Mouse (Mus musculus) liver, adult (tissue): Measurements from ENCODE around the gene Slc1a2.

Source experiments
- GATA4 ChIP-seq: IDR thresholded peaks from 2 replicates; pipeline ENCODE4 v1.6.1; 2014; ENCODE audit warnings: mild to moderate bottlenecking, low read length; ENCODE audit not compliant: insufficient replicate concordance

The Slc1a2 gene

DNA sequence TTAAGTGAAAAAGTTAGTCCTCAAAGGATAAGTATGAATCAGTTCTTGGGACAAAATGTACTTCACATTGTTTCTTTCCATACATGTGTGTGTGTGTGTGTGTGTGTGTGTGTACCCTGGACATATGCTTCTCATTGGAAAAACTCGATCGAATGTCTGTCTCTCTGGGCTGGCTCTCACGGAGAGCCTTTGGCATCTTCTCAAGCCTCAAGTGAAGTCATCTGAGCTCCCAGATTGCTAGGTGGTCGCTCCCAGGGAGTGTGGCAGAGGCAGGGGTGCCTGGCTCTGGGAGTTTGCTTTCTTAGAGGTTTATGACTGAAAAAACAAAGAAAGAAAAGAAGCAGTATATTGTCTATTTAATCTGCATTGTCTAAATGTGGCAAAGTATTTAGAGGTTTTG, 36.3 kb downstream of the Slc1a2 start:
- TF ChIP-seq GATA4 = no peak

DNA sequence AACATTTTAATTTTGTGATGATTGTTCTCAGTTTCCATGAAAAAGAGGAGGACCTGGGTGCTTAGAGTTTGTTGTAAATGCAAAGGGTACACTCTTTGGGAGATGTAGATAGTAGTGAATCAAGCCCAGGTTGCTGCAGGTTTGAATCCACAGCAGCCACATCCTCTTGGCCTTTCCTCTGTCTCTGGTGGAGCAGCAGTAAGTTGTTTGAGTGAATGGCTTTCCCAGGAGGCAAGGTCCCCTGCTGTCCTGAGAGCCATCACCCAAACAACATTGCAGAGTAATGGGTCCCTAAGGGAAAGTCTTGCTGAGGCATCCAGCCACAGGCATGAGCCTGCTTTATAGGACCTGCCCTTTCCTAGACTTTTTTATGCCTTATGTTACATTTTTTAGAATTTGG, 37.1 kb downstream of the Slc1a2 start:
- TF ChIP-seq GATA4 = no peak

DNA sequence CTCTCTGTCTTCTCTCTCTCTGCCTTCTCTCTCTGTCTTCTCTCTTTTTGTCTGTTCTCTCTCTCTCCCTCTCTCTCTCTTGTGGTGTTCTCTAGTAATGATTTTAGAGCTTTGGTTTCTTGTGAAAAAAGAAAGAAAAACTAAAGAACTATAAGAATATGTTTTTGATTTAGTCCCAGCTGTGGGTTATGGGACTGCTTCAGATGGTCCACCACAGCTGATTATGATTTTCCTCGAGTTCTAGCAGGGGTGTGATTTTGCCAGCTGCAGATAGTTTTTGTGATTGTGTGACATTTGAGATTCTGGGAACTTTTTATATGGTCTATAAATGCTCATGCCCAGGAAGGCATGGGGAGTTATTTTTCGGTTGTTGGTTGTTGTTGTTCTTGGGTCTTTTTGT, 39.3 kb downstream of the Slc1a2 start:
- TF ChIP-seq GATA4 = no peak

DNA sequence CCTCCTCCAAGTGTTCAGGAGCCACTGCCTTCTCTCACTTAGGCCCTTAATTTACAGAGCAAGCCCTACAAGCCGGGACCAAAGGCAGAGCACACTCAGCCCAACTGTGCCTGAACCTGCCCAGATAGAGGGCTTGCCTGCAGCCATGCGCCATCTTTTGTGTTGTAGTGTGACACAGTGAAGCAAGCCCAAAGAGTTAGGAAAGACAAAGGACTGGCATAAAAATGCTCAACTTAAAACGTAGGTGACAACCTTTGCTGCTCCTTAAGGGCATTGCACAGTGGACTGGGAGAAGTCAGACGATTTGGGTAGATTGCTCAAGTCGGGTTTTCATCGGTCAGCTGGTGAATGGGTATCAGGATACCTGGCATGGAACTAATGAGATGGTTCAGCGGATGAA, 41.5 kb downstream of the Slc1a2 start:
- TF ChIP-seq GATA4 = no peak

DNA sequence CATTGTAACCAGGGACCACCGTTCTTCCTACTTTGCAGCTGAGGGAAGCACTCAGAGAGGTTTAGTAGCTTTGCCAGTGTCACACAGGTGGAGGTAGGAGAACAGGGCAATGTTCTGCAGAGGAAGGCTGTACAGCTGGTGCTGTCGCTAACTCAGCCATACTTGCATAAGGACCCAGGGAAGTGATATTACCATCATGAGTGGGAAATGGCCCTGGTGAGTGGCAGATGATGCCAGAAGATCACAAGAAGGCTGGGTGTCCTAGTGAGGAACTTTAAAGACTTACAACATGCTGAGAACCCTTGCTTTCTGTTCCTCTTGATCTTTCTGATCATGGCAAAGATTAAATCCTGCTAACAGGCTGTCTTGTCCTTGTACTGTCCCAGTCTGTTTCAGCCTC, 42.2 kb downstream of the Slc1a2 start:
- no peak for TF ChIP-seq GATA4

DNA sequence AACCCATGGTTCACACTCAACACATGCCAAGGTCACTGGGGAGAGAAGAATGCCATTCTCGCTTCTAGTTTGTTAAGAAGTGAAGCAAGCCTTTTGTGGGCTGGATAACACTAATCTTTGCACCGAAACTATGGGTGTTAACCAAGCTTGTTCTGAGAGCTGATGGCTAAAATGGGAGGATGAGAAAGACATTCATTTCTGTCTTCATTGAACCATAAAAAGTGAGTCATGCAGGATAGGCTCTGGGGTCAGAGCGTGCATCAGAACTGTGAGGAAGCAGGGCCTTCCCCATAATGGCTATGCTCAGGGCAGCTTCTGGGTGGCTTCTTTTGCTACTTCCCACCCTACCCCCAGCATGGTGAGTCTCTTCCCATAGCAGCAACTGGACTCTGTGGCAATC, 42.9 kb downstream of the Slc1a2 start:
- TF ChIP-seq GATA4 = no peak

DNA sequence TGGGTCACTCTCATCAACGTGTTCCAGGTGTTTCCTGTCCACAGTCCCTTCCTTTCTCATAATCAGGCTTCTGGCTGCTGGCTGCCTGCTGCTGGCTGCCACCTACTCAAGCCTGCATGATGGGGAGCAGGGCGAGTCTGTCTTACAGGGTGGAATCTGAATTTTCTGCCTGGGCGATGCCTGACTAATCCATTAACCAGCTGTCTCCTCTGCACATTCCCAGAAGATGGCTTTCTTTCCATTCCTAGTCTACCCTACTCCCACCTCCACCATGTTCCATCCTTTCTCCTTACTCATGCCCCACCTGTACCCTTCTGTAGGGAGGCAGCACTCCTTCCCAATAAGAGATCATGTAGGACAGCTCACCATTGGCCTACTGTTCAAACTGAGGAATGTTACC, 45.1 kb downstream of the Slc1a2 start:
- no peak for TF ChIP-seq GATA4

DNA sequence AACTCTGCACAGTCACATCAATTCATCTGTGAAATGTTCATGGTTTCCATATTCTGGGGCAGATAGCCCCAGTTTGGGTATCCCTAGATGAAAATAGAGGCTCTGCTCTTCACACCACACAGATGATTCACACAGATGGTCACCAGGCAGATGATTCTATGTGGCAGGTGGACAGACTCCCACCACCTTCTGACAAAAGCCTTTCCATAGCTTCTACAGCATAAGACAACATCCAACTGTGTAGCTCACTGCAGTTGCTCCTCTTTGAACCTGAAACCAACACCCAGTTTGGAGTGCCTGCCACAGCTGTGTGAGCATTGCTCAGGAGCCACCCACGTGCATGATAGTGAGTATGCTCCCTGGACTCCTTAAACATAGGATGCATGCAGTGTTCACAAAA, 46.3 kb downstream of the Slc1a2 start:
- TF ChIP-seq GATA4 = no peak

DNA sequence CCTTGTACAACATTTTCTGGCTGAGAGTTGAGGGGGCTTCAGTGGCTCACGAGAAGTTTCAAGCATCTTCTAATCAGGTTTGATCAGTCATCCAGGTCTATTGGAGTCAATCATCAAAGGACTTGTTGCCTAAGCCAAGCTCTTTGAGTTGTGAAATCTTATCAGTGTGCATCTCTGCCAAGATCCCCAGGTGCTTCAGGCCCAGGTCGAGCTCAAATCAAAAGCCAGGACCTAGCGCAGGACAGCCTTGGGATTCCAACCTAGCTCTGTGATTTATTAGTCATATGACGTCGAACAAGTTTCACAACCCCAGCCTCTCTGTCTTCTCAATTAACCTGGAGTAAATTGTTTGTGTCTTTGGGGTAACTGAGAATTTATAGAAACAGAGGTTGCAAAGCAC, 53.1 kb downstream of the Slc1a2 start:
- peak; percentile 35; the same call in 1 of the 2 replicates for TF ChIP-seq GATA4

DNA sequence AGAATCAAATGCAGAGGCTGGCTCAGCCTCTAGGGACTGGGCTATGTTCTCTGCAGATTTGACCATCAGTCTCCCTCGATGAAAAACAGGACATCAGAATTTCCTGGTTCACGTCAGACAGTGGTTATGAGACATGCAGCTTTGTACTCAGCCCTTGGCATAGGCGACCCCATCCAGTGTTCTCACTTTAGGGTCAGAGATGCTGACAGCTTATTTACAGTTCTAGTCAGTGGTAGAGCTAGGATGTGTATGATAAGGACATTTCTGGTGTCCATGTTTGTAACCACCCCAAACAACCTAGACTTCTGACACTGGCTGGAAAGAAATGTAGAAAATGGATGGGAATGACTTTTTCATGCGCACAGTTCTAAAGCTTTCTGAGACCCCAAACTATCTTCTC, 53.6 kb downstream of the Slc1a2 start:
- no peak for TF ChIP-seq GATA4

DNA sequence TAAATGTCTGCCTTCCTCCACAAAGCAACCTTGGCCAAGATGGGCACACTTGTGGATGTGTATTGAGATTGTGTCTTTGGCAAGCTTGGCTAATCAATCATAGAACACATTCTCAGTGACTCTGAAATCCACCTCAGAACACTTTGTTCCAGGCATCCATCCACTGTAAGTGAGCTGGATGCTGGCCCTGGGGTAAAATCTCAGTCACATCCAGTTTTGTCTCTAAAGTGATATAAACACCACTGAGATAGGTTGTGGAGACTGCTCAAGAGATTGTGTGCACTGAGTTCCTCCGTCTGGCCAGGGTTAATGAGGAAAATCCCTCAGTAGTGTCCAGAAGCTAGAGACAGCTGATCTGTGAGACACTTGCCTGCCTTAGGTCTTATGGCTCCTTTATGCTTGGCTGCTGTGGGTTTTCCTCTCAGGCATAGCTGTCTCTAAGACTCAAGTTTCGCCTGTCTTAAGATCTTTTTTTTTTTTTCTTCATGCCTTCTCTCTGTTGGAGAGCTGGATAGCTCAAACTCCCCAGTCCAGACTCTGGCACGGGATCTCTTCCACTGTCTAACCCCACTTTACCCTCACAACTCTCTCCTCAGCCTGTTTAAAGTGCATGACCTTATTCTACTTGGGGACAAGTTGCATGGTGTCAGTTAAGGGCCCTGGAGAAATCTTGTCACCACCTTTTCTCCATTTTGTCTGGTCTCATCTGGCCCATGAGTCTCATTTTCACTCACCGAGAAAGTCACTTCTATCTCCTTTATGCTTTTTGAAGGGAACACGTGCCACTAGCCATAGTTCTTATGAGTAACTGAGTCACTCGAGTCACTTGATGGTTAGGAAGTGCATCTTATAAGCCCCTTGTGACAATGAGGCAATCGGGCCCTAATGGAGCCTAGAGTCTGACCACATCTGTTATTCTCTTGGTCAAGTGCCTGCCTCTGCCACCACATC, 54.5 kb downstream of the Slc1a2 start:
- TF ChIP-seq GATA4 = no peak

DNA sequence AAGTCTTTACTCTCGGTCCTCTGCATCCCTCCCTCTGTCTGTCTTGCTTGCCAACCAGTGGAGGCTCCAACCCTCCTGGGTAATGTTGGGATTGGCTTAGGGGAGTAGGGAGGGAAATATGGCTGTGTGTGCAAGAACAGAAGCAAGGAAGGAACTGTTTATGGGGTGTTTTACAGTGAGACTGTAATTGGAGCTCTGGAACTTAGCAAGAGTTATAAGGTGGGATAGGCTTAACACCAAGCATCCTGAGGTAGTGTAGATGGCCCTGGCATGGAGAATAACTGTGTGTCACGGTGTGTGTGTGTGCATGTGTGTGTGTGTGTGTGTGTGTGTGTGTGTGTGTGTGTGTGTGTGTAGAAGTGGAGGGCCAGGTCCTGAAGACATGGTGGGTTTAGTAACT, 55.9 kb downstream of the Slc1a2 start:
- no peak for TF ChIP-seq GATA4

DNA sequence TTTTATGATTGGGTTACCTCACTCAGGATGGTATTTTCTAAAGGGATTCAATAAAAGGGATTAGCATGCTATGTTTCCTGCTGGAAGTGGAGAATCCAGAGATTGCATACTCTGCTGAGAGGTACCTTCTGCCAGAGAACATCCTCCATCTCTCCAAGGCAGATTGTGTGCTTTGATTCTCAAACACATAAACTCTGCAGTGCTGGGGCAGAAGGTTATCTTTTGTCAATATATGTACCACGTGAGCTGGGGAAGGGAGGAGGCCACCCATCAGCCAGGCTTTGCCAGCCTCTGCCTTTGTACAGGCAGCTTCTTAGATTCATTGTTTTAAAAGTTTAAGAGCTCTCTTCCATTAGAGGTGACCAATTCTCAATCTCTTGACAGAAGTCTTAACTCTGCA, 57.3 kb downstream of the Slc1a2 start:
- TF ChIP-seq GATA4 = 0 out of 2 replicates have a peak, but pooled peaks have one; percentile 23

DNA sequence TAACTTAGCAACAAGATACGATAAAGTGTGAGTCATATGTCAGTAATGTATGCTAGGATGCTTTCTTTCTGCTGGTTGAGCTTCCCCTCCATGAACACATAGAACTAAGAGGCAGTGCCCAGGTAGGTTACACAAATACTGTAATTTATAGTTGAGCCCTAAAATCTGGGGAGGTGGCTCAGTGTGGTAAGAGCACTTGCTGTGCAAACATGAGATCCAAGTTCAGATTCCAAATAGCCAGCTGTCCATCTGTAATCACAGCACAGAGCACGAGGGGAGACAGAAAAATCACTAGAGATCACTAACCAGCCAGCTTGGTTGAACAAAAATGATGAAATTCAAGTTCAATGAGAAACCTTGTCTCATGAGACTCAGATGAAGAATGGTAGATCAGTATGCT, 63.4 kb downstream of the Slc1a2 start:
- no peak for TF ChIP-seq GATA4

DNA sequence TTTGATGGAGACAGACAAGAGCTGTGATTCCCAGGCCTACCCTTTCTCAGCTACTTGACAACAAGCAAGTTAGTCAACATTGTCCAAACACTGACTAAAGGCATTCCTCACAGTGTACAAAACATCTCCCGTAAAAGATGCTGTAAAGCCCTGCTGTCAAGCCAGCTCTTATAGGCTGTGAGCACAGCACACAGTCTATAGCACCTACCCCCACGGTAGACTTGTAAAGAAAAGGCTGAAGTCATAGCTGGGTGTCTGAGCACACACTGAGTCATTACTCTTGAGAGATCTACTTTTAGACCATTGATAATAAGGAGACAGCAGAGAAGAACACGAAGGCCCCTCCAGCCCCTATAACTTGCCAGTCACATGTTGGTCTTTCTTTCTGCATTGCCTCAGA, 66.6 kb downstream of the Slc1a2 start:
- TF ChIP-seq GATA4 = no peak

DNA sequence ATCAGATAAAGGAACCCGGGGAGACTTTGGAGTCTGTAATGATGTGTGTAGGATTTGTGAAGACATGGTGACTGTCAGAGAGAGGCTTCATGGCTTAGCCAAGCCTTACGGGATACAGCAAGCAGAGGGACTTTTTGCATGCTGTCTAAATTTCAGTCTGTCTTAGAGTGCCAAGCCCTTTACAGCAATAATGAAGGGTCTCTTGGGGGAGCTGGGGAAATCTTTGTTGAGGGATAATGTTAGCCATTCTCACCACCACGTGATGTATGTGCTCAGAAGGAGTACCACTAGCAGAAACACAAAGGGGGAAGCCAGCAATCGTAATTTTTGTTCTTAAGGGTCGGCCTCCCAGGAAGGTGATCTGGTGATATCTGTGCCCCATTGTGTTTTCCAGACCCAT, 71.9 kb downstream of the Slc1a2 start:
- TF ChIP-seq GATA4 = no peak

DNA sequence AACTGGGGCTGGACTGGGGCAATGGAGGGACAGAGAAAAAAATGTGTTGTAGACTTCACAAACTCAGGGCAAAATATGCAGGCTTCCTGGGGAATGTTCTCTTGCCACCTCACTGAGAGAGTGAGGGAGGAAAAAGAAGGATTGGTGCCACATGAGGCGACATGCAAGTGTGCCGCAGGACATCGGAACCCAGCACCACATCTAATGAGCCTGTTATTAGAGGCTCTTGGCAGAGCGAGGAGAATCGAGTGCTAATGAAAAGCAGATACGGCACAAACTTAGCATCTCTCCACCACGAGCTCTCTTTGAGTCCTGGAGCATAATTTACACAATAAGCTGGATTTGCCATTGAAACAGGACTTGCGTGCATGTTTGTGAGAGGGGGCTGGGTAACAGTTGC, 72.3 kb downstream of the Slc1a2 start:
- TF ChIP-seq GATA4 = no peak
